Mouse (Mus musculus): ENCODE results near the gene Ccm2.

The Ccm2 gene

GRCm38 (mm10) chr11:6580065-6580750, 33.5 kb downstream of the Ccm2 start:
- in situ Hi-C loops (cut with MboI, MseI), result no loop called here

- in situ Hi-C loops (cut with MboI, MseI), result no loop called here
Observed at GRCm38 (mm10) chr11:6581560-6581959, 34.9 kb downstream of the Ccm2 start.

GRCm38 (mm10) chr11:6585748-6586147, 39.1 kb downstream of the Ccm2 start:
- in situ Hi-C loops (cut with MboI, MseI), result no loop called here

- in situ Hi-C loops (cut with MboI, MseI), result no loop called here
Observed at GRCm38 (mm10) chr11:6586660-6587059, 40.0 kb downstream of the Ccm2 start.

- in situ Hi-C loops (cut with MboI, MseI), result no loop called here
Observed at GRCm38 (mm10) chr11:6587249-6587940, 40.7 kb downstream of the Ccm2 start.

- in situ Hi-C loops (cut with MboI, MseI), result no loop called here
Observed at GRCm38 (mm10) chr11:6588295-6588694, 41.6 kb downstream of the Ccm2 start.

GRCm38 (mm10) chr11:6589838-6590237, 43.2 kb downstream of the Ccm2 start:
- in situ Hi-C loops (cut with MboI, MseI), result no loop called here

- in situ Hi-C loops (cut with MboI, MseI), result no loop called here
Observed at GRCm38 (mm10) chr11:6590933-6591675, 44.4 kb downstream of the Ccm2 start.

- in situ Hi-C loops (cut with MboI, MseI), result no loop called here
Observed at GRCm38 (mm10) chr11:6593406-6593805, 46.7 kb downstream of the Ccm2 start.

GRCm38 (mm10) chr11:6594845-6595244, 48.2 kb downstream of the Ccm2 start:
- in situ Hi-C loops (cut with MboI, MseI), result no loop called here

- in situ Hi-C loops (cut with MboI, MseI), result no loop called here
Observed at GRCm38 (mm10) chr11:6595339-6595738, 48.7 kb downstream of the Ccm2 start.

GRCm38 (mm10) chr11:6596205-6596604, 49.5 kb downstream of the Ccm2 start:
- in situ Hi-C loops (cut with MboI, MseI), result no loop called here

GRCm38 (mm10) chr11:6596616-6597015, 49.9 kb downstream of the Ccm2 start:
- in situ Hi-C loops (cut with MboI, MseI), result no loop called here

- in situ Hi-C loops (cut with MboI, MseI), result no loop called here
Observed at GRCm38 (mm10) chr11:6597523-6597922, 50.8 kb downstream of the Ccm2 start.

- in situ Hi-C loops (cut with MboI, MseI), result no loop called here
Observed at GRCm38 (mm10) chr11:6598191-6598889, 51.7 kb downstream of the Ccm2 start.

GRCm38 (mm10) chr11:6599011-6599681, 52.5 kb downstream of the Ccm2 start:
- in situ Hi-C loops (cut with MboI, MseI), result no loop called here

- in situ Hi-C loops (cut with MboI, MseI), result no loop called here
Observed at GRCm38 (mm10) chr11:6599831-6600230, 53.1 kb downstream of the Ccm2 start.

- in situ Hi-C loops (cut with MboI, MseI), result no loop called here
Observed at GRCm38 (mm10) chr11:6600284-6600944, 53.7 kb downstream of the Ccm2 start.

GRCm38 (mm10) chr11:6601649-6602480, 55.2 kb downstream of the Ccm2 start:
- in situ Hi-C loops (cut with MboI, MseI), result no loop called here

- in situ Hi-C loops (cut with MboI, MseI), result no loop called here
Observed at GRCm38 (mm10) chr11:6602662-6603061, 56.0 kb downstream of the Ccm2 start.

Measured in T-helper 1 cell (primary cell).